Mouse (Mus musculus): ENCODE data around the gene Cnpy2. TPM values are rescaled to one million over a fixed set of nuclear protein-coding genes. Genes with fewer than 3 reads are reported as not detected.
"Not testable (repeated sequence)": the region's sequence is repeated elsewhere in the genome, so short reads cannot be mapped to it uniquely, and the experiment has no call there.

Cnpy2 gene
- total RNA-seq, 2 experiments from 2014 or later: 78.8 to 83.0 TPM

GRCm38 (mm10) chr10:128297622-128298021, 24.6 kb upstream of the Cnpy2 start:
- no peak overlapping the region for H3K27ac ChIP-seq
- no peak for DNase-seq (ENCODE audit: low spot score in 2 of 2)
- H3K4me3 ChIP-seq: no peak overlapping the region
- TF ChIP-seq CTCF (conservative IDR thresholded peaks at IDR 0.05): no peak

GRCm38 (mm10) chr10:128298243-128298642, 24.0 kb upstream of the Cnpy2 start:
- no peak overlapping the region for H3K27ac ChIP-seq
- TF ChIP-seq CTCF (conservative IDR thresholded peaks at IDR 0.05): no peak

GRCm38 (mm10) chr10:128298702-128299171, 23.5 kb upstream of the Cnpy2 start, which contains the start of gene Il23a:
Gene Il23a (minus strand): TSS chr10:128298752.
- no peak within 1 kb of the TSS for H3K27ac ChIP-seq
- no peak for TF ChIP-seq CTCF (conservative IDR thresholded peaks at IDR 0.05)
- DNase-seq (ENCODE audit: low spot score in 2 of 2): no peak
- H3K4me3 ChIP-seq: no peak within 1 kb of the TSS

More at GRCm38 (mm10) chr10:128298243-128298642, 24.0 kb upstream of the Cnpy2 start:
- DNase-seq (ENCODE audit: low spot score in 2 of 2): no peak
- no peak overlapping the region for H3K4me3 ChIP-seq

GRCm38 (mm10) chr10:128302357-128302756, 19.9 kb upstream of the Cnpy2 start:
- TF ChIP-seq CTCF (conservative IDR thresholded peaks at IDR 0.05): no peak
- Histone ChIP-seq H3K4me3 (peak overlapping the region; percentile 96), H3K27ac (peak overlapping the region; percentile 99)
- DNase-seq (ENCODE audit: low spot score in 2 of 2): no peak

- Histone ChIP-seq H3K4me3 (peak overlapping the region; percentile 96), H3K27ac (peak overlapping the region; percentile 99)
- TF ChIP-seq CTCF (conservative IDR thresholded peaks at IDR 0.05): no peak
- no peak for DNase-seq (ENCODE audit: low spot score in 2 of 2)
Measured at GRCm38 (mm10) chr10:128302785-128303125, 19.5 kb upstream of the Cnpy2 start.

GRCm38 (mm10) chr10:128303126-128304021, 18.9 kb upstream of the Cnpy2 start, which contains the start of gene Pan2:
Gene Pan2 (plus strand): TSS chr10:128303335.
- Histone ChIP-seq H3K4me3 (peak within 1 kb of the TSS; percentile 96), H3K27ac (peak within 1 kb of the TSS; percentile 99)
- no peak for TF ChIP-seq CTCF (conservative IDR thresholded peaks at IDR 0.05)
- peak; percentile 99 to 100 for DNase-seq (ENCODE audit: low spot score in 2 of 2)

DNA sequence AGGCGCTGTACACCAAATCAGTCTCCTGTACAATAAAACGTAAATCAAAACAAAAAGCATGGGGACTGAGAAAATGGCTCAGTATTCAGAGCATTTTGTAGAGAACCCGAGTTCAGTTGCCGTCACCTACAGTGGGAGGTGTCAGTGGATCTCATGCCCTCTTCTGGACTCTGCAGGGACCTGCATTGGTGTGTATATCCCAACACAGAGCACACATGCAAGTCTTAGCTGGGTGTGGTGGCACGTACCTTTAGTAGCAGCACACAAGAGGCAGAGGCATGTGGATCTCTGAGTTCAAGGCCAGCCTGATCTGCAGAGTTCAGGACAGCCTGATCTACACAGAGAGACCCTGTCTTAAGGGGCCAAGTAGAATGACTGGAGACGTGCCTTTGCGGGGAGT, 12.6 kb upstream of the Cnpy2 start:
- Histone ChIP-seq H3K4me3 (no peak overlapping the region), H3K27ac (no peak overlapping the region)
- no peak for TF ChIP-seq CTCF (conservative IDR thresholded peaks at IDR 0.05)
- DNase-seq (ENCODE audit: low spot score in 2 of 2): no peak

GRCm38 (mm10) chr10:128310177-128310576, 12.1 kb upstream of the Cnpy2 start:
- no peak for DNase-seq (ENCODE audit: low spot score in 2 of 2)
- Histone ChIP-seq H3K4me3 (no peak overlapping the region), H3K27ac (no peak overlapping the region)
- TF ChIP-seq CTCF (conservative IDR thresholded peaks at IDR 0.05): no peak

DNA sequence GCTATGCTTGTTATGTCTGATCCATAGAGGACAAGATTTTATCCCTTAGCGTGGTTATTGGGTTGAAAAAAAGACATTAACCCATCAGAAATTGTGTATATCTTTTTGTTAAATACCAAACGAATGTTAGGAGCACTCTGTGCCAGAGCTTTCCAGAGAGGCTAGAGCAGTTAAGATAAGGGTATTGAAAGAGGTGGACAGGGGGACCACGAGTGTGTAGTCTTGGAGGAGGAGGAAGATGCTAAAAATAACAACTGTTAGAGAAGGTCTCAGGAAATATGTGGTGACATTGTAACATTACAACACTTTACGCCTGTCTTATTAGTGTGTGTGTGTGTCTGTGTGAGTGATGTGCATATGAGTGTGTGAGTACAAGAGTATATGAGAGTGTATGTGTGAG, 11.4 kb upstream of the Cnpy2 start:
- Histone ChIP-seq H3K4me3 (no peak overlapping the region), H3K27ac (no peak overlapping the region)
- no peak for TF ChIP-seq CTCF (conservative IDR thresholded peaks at IDR 0.05)
- DNase-seq (ENCODE audit: low spot score in 2 of 2): no peak

- H3K27ac ChIP-seq: no peak overlapping the region
- H3K4me3 ChIP-seq: no peak overlapping the region
- no peak for DNase-seq (ENCODE audit: low spot score in 2 of 2)
- TF ChIP-seq CTCF (conservative IDR thresholded peaks at IDR 0.05): no peak
Measured at GRCm38 (mm10) chr10:128315578-128315977, 6.7 kb upstream of the Cnpy2 start.

DNA sequence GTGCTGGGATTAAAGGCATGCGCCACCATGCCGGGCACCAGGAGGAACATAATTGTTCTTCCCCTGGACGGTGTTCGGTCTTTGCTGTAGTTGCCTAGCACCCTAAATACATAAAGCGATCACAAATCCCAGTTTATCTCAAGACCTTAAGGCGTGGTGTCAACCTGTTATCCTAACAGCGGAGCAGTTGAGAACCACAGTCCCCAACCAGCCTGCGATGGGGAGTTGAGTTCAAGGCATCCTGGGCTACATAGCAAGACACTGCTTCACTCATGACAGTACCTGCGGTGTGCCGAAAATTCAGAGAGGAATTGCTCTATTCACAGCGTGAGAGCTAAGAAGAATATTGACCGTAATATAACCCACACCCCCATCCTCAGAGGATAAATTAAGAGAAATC, 618 bp upstream of the Cnpy2 start:
- TF ChIP-seq CTCF (conservative IDR thresholded peaks at IDR 0.05): no peak
- peak overlapping the region; percentile 92 for H3K4me3 ChIP-seq
- peak overlapping the region; percentile 98 for H3K27ac ChIP-seq
- DNase-seq (ENCODE audit: low spot score in 2 of 2): no peak

GRCm38 (mm10) chr10:128323516-128323915, 1.3 kb downstream of the Cnpy2 start:
- Histone ChIP-seq H3K27ac (peak overlapping the region; percentile 98), H3K4me3 (peak overlapping the region; percentile 92)
- no peak for DNase-seq (ENCODE audit: low spot score in 2 of 2)
- no peak for TF ChIP-seq CTCF (conservative IDR thresholded peaks at IDR 0.05)

GRCm38 (mm10) chr10:128326825-128327224, 4.6 kb downstream of the Cnpy2 start:
- Histone ChIP-seq H3K4me3 (no peak overlapping the region), H3K27ac (no peak overlapping the region)
- TF ChIP-seq CTCF (conservative IDR thresholded peaks at IDR 0.05): no peak
- DNase-seq (ENCODE audit: low spot score in 2 of 2): no peak

DNA sequence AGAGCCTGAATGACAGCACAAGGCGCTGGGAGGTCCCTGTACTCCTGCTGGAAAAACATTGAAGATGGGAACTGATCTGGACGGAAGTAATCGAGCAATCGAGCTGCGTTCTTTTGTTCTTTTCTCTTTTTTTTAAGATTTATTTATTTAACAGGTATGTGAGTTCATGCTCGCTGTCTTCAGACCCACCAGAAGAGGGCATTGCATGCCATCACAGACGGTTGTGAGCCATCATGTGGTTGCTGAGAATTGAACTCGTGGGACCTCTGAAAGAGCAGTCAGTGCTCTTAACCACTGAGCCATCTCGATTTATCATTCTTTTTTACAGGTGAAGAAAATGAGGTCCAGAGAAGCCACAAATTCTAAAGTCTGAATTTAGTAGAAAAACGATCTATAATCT, 5.4 kb downstream of the Cnpy2 start:
- H3K27ac ChIP-seq: no peak overlapping the region
- no peak for DNase-seq (ENCODE audit: low spot score in 2 of 2)
- no peak overlapping the region for H3K4me3 ChIP-seq
- TF ChIP-seq CTCF (conservative IDR thresholded peaks at IDR 0.05): peak; percentile 47

DNA sequence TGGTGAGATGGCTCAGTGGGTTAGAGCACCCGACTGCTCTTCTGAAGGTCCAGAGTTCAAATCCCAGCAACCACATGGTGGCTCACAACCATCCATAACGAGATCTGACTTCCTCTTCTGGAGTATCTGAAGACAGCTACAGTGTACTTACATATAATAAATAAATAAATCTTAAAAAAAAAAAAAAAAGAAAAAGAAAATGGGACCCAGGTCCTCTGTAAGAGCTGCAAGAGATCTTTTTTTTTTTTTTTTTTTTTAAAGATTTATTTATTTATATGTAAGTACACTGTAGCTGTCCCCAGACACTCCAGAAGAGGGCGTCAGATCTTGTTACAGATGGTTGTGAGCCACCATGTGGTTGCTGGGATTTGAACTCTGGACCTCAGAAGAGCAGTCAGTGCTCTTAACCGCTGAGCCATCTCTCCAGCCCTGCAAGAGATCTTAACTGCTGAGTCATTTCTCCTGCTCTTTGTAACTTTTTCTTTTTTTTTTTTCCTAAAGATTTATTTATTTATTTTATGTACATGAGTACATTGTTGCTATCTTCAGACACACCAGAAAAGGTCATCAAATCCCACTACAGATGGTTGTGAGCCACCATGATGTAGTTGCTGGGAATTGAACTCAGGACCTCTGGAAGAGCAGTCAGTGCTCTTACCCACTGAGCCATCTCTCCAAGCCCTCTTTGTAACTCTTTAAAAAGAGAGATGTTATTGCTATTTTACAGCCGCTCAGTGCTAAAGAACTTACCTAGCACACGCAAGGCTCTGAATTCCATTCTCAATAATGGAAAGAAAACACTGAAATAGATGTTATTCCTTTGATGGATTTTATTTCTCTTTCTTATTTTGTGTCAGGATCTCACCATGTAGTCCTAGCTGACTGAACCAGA, 10.3 kb downstream of the Cnpy2 start:
- not testable (repeated sequence) for H3K4me3 ChIP-seq; H3K27ac ChIP-seq; DNase-seq (ENCODE audit: low spot score in 2 of 2)

Data from layer of hippocampus, adult 2 months (tissue).